Mouse (Mus musculus): ENCODE results near the gene Adam20. TPM values are rescaled to one million over a fixed set of nuclear protein-coding genes. Genes with fewer than 3 reads are reported as not detected.
"Not testable (repeated sequence)": the region's sequence is repeated elsewhere in the genome, so short reads cannot be mapped to it uniquely, and the experiment has no call there.

The Adam20 gene
- not detected for total RNA-seq (2021)

DNA sequence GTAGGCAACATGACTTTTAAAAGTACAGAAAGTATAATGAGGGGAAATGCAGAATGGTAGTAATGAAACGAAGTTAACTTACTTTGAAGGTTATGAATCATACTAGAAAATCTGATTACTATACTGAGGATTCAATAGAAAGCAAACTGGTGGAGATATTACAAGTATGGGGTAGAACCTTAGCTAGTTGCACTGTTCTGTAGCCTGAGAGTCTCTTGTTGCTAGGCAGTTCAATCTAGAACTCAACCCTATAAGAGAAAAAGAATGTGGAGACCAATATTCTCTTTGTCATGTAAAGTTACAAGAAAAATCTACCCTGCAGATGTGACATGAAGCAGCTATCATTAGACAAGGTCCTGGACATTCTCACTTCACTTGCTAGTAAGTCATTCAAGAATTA is at the start of gene Adam20:
TSS of gene Adam20 (plus strand) at position 301 of the 400 bp plus-strand sequence.
- DNase-seq (ENCODE audit: low spot score in 2 of 2); intact Hi-C loops (cut with DNase I): not testable (repeated sequence)

DNA sequence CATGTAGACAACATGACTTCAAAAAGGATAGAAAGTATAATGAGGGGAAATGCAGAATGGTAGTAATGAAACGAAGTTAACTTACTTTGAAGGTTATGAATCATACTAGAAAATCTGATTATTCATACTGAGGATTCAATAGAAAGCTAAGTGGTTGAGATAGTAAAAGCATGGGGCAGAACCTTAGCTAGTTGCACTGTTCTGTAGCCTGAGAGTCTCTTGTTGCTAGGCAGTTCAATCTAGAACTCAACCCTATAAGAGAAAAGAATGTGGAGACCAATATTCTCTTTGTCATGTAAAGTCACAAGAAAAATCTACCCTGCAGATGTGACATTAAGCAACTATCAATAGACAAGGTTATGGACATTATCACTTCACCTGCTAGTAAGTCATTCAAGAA is 41.2 kb upstream of the Adam20 start, which contains the start of gene Adam25:
TSS of gene Adam25 (plus strand) at position 301 of the 400 bp plus-strand sequence.
- intact Hi-C loops (cut with DNase I); DNase-seq (ENCODE audit: low spot score in 2 of 2): not testable (repeated sequence)

DNA sequence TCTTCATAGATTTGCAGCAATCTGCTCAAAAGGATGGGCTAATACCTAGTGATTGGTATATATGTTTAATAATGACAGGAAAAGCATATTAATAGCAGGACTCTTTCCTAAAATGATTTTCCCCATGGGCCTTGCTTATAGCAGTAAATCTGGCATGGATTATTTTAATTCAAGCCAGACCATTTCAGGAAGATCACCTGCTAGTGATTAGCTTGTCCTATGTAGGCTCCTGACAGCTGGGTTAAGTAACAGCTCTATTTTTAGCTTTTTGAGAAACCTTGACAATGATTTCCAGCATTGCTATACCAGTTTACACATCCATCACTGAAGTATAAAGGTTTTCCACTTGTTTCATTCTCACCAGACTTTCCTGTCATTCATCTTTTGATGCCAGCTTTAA is 9.8 kb upstream of the Adam20 start:
- intact Hi-C loops (cut with DNase I): no loop called here

DNA sequence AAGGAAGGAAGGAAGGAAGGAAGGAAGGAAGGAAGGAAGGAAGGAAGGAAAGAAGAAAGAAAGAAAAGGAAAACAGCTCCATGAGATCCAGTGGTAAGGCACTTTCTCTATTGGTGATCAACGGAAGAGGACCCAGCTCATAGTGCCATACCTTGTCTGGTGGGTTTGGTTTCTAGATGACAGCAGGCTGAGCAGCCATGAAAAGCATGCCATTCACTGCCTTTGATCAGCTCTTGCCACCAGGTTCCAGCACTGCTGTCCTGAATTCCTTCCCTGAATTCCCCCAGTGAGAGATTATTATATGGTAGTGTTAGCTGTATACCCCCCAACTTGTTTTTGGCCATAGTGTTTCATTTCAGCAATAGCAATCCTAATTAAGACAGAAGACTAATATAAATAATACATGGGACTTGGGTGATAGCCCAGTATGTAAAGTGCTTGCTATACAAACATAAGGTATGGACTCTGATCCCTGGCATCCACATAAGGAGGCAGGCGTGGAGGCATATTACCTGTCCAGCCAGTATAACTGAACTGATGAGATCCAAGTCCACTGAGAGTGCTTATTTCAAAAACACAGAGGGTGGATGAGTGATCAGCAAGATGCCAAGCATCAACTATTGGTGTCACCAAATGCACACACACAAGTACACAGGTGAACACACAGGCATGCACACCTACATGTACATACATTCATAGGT is 10.5 kb downstream of the Adam20 start:
- intact Hi-C loops (cut with DNase I): no loop called here
- DNase-seq (ENCODE audit: low spot score in 2 of 2): no peak

More for the DNA sequence above, 9.8 kb upstream of the Adam20 start:
- DNase-seq (ENCODE audit: low spot score in 2 of 2): no peak

Other genes with a start within 250 kb of the Adam20 start
- not detected for gene Adam24, start 118.2 kb upstream of the Adam20 start, total RNA-seq (2021)
- gene Adam25, start 41.1 kb upstream of the Adam20 start, total RNA-seq (2021): not detected
- gene Adam39, start 29.7 kb downstream of the Adam20 start, total RNA-seq (2021): not detected